Mouse (Mus musculus) bone marrow macrophage, adult 2 months (primary cell): ENCODE measurements around the gene Twf1.

ENCODE experiments used
- CTCF ChIP-seq: IDR thresholded peaks from 2 replicates; pipeline ENCODE4 v1.5.1; 2012; ENCODE audit warnings: low read depth, mild to moderate bottlenecking, low read length, moderate library complexity
- POLR2A ChIP-seq: IDR thresholded peaks from 2 replicates; pipeline ENCODE4 v1.6.1; 2012; ENCODE audit warnings: mild to moderate bottlenecking, low read depth, low read length, borderline replicate concordance

DNA sequence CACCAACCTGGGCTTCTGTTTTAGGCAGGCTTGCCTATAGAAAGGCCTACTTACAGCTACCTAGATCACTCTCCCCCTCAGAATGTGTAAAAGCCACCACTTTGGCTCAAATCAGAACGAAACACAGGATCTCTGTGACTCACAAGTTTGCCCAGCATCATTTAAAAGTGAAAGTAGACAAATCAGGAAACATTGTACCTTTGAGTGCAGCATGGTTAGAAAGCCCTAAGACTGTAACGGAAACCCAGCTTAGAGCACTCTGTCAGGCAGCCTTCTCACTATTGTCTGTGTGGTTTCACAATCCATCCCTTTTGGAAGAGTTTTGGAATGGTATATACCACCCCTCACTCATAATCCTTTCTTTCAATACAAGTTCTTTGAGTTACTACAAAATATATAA, 24.8 kb downstream of the Twf1 start:
- no peak for TF ChIP-seq CTCF
- no peak for TF ChIP-seq POLR2A
